Mouse (Mus musculus): ENCODE measurements around the gene Klhl29. TPM values are rescaled to one million over a fixed set of nuclear protein-coding genes. Genes with fewer than 3 reads are reported as not detected.
A peak's percentile ranks its signal among the peaks of the same experiment; 100 is the strongest.

Klhl29 gene
- total RNA-seq, 2 experiments from 2014 or later = 0.39 to 0.42 TPM

- DNase-seq (ENCODE audit: low spot score) = no peak
- intact Hi-C loops (cut with DNase I) = no loop called here
These were observed 171.2 kb downstream of the Klhl29 start for GRCm38 (mm10) chr12:5204071-5204840.

GRCm38 (mm10) chr12:5203385-5203784, 172.1 kb downstream of the Klhl29 start:
- DNase-seq (ENCODE audit: low spot score) = no peak

GRCm38 (mm10) chr12:5198254-5198653, 177.2 kb downstream of the Klhl29 start:
- intact Hi-C loops (cut with DNase I) = no loop called here
- DNase-seq (ENCODE audit: low spot score) = no peak

More at GRCm38 (mm10) chr12:5203385-5203784, 172.1 kb downstream of the Klhl29 start:
- intact Hi-C loops (cut with DNase I) = no loop called here

- no peak for DNase-seq (ENCODE audit: low spot score)
- intact Hi-C loops (cut with DNase I) = no loop called here
These were observed 181.3 kb downstream of the Klhl29 start for GRCm38 (mm10) chr12:5194176-5194575.

GRCm38 (mm10) chr12:5192380-5192718, 183.1 kb downstream of the Klhl29 start:
- intact Hi-C loops (cut with DNase I) = no loop called here
- no peak for DNase-seq (ENCODE audit: low spot score)

- intact Hi-C loops (cut with DNase I) = no loop called here
These were observed 183.7 kb downstream of the Klhl29 start for GRCm38 (mm10) chr12:5191628-5192379.

GRCm38 (mm10) chr12:5191206-5191605, 184.3 kb downstream of the Klhl29 start:
- DNase-seq (ENCODE audit: low spot score) = no peak
- intact Hi-C loops (cut with DNase I) = no loop called here

More at GRCm38 (mm10) chr12:5191628-5192379, 183.7 kb downstream of the Klhl29 start:
- peak; percentile 53 for DNase-seq (ENCODE audit: low spot score)

GRCm38 (mm10) chr12:5189446-5190150, 185.9 kb downstream of the Klhl29 start:
- no peak for DNase-seq (ENCODE audit: low spot score)
- intact Hi-C loops (cut with DNase I) = no loop called here

GRCm38 (mm10) chr12:5188899-5189298, 186.6 kb downstream of the Klhl29 start:
- no peak for DNase-seq (ENCODE audit: low spot score)
- intact Hi-C loops (cut with DNase I) = no loop called here

- intact Hi-C loops (cut with DNase I) = no loop called here
- DNase-seq (ENCODE audit: low spot score) = no peak
These were observed 187.6 kb downstream of the Klhl29 start for GRCm38 (mm10) chr12:5187773-5188333.

GRCm38 (mm10) chr12:5186645-5187044, 188.8 kb downstream of the Klhl29 start:
- intact Hi-C loops (cut with DNase I) = no loop called here
- DNase-seq (ENCODE audit: low spot score) = no peak

GRCm38 (mm10) chr12:5185603-5186002, 189.9 kb downstream of the Klhl29 start:
- DNase-seq (ENCODE audit: low spot score) = no peak
- intact Hi-C loops (cut with DNase I) = no loop called here

- intact Hi-C loops (cut with DNase I) = no loop called here
These were observed 192.9 kb downstream of the Klhl29 start for GRCm38 (mm10) chr12:5182586-5182985.

GRCm38 (mm10) chr12:5182165-5182564, 193.3 kb downstream of the Klhl29 start:
- no peak for DNase-seq (ENCODE audit: low spot score)
- intact Hi-C loops (cut with DNase I) = no loop called here

More at GRCm38 (mm10) chr12:5182586-5182985, 192.9 kb downstream of the Klhl29 start:
- DNase-seq (ENCODE audit: low spot score) = no peak

- DNase-seq (ENCODE audit: low spot score) = no peak
- intact Hi-C loops (cut with DNase I) = no loop called here
These were observed 198.7 kb downstream of the Klhl29 start for GRCm38 (mm10) chr12:5176716-5177341.

- intact Hi-C loops (cut with DNase I) = no loop called here
- DNase-seq (ENCODE audit: low spot score) = no peak
These were observed 209.3 kb downstream of the Klhl29 start for GRCm38 (mm10) chr12:5166141-5166540.

GRCm38 (mm10) chr12:5165411-5165810, 210.1 kb downstream of the Klhl29 start:
- DNase-seq (ENCODE audit: low spot score) = no peak
- intact Hi-C loops (cut with DNase I) = no loop called here

- no peak for DNase-seq (ENCODE audit: low spot score)
These were observed 212.8 kb downstream of the Klhl29 start for GRCm38 (mm10) chr12:5162672-5163071.

GRCm38 (mm10) chr12:5161631-5162030, 213.9 kb downstream of the Klhl29 start:
- no peak for DNase-seq (ENCODE audit: low spot score)
- intact Hi-C loops (cut with DNase I) = no loop called here

More at GRCm38 (mm10) chr12:5162672-5163071, 212.8 kb downstream of the Klhl29 start:
- intact Hi-C loops (cut with DNase I) = no loop called here

All from heart, postnatal 25 days (tissue).